Mouse (Mus musculus) olfactory bulb, adult 2 months (tissue): Measurements from ENCODE around the gene Wdhd1. TPM values are rescaled to one million over a fixed set of nuclear protein-coding genes. Genes with fewer than 3 reads are reported as not detected.

ENCODE experiments used
- H3K27ac ChIP-seq: fragments of 200-500 bp; 2 replicates; pipeline ENCODE4 v1.5.1; 2012; ENCODE audit warnings: low read depth, low read length; ENCODE audit not compliant: insufficient read depth
- H3K4me1 ChIP-seq: fragments of 200-500 bp; 2 replicates; pipeline ENCODE4 v1.6.1; 2012; ENCODE audit warnings: low read length; ENCODE audit not compliant: control insufficient read depth, insufficient read depth
- H3K4me3 ChIP-seq: fragments of 200-500 bp; 2 replicates; pipeline ENCODE4 v1.5.1; 2012; ENCODE audit warnings: mild to moderate bottlenecking, low read depth, low read length, moderate library complexity; ENCODE audit not compliant: insufficient read depth
- CTCF ChIP-seq: fragments of 200-500 bp; IDR thresholded peaks from 2 replicates; pipeline ENCODE4 v1.5.1; 2012; ENCODE audit warnings: low read depth, mild to moderate bottlenecking, low read length, moderate library complexity; ENCODE audit not compliant: insufficient read depth
- POLR2A ChIP-seq: fragments of 200-500 bp; IDR thresholded peaks from 2 replicates; pipeline ENCODE4 v1.6.1; 2012; ENCODE audit warnings: mild to moderate bottlenecking, low read depth, low read length, moderate library complexity; ENCODE audit not compliant: insufficient read depth
- WGBS: fragments of 180-500 bp; shearing (Covaris S2); methylation state at CpG from one replicate; pipeline ENCODE4 v1.1.7; 2018; 5-methylcytosine and 5-hydroxymethylcytosine counted together
- polyA plus RNA-seq: library from polyadenylated mRNA; stranded (reverse); fragments of >200 nt; gene quantifications from 2 replicates; pipeline ENCODE4 v1.2.4, GENCODE M21; 2012; ENCODE audit warnings: low replicate concordance; ENCODE audit not compliant: missing spikeins, insufficient read depth, insufficient read length

Wdhd1 gene
- polyA plus RNA-seq, 1 experiment: not detected

DNA sequence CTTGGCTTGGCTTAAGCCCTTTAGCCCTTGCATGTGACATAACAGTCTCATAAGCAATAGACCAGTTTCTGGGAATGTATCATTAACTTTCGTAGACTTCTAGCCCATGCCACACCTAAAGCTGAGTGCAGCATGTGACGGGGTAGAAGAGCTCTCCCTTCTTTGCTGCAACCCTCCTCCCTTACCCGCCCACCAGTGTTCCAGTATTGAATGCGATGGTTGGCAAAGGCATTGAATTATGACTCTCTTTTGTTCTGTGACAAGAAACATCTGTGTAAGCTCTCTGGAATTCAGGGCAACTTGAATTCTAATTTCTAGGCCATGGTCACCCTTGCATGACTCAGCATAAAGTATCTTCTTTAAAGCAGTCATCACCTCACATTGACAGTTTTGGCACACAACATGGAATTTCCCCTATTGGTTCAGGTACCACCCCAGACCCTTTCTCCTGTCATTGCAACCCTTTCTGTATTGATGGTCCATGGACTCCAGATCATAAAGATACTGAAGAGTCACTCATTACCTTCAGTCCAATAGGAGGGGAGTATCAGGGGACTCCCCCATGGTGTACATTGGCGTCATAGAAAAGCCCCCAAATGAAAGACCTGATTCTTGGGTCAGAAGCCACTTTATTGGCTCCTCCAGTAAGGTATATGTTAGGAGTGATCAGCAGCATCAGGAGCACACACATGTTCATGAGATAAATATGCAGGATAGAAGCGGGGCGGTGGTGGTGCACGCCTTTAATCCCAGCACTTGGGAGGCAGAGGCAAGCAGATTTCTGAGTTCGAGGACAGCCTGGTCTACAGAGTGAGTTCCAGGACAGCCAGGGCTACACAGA lies 57.7 kb downstream of the Wdhd1 start:
- no peak for TF ChIP-seq POLR2A
- TF ChIP-seq CTCF: no peak
- WGBS: 88% methylated on average over 9 of the region's 9 CpGs
- Histone ChIP-seq H3K4me1 (no peaks in the 10 kb centered on the region), H3K27ac (no peak overlapping the region), H3K4me3 (no peak overlapping the region)

DNA sequence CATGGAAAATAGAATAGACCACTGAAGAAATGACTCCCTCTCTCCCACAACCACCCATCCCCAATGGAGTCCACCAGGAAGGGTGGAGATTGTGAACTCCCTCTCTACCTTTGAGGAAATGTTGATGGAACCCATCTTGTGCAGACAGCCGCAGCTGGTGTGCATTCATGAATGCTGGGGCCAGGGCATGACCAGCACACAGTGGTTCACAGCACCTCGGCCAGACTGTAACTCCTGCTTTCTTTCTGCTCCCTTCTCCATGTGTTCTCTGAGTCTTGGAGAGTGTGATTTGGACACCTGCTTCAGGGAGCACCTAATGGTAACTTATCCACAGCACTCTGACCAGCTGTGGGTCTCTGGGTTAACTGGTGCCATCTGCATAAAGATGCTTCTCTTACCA lies 60.1 kb downstream of the Wdhd1 start:
- TF ChIP-seq POLR2A: no peak
- TF ChIP-seq CTCF: no peak
- Histone ChIP-seq H3K27ac (no peak overlapping the region), H3K4me3 (no peak overlapping the region), H3K4me1 (no peaks in the 10 kb centered on the region)
- WGBS: 86% methylated on average over 2 of the region's 2 CpGs

DNA sequence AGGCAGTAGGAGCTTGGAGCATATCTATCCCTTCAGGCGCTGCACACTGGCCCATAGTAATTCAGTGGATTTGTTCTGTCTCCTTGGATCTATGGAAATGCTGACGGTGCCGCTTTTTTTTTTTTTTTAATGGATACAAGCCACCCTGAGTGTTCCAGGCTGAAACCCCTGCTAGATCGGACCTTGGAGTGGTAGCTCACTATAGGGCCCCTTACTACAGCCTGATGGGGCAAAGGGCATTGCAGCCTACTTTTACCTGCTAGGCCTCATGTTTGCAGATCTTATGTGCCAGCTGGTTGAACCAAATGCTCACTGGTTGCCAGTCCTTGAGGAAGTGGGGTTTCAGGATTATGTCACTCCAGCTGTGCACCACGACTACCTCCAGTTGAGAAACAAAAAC lies 62.3 kb downstream of the Wdhd1 start:
- Histone ChIP-seq H3K4me3 (no peak overlapping the region), H3K27ac (no peak overlapping the region), H3K4me1 (no peaks in the 10 kb centered on the region)
- TF ChIP-seq CTCF (no peak), POLR2A (no peak)
- WGBS: 81% methylated on average over 5 of the region's 5 CpGs

DNA sequence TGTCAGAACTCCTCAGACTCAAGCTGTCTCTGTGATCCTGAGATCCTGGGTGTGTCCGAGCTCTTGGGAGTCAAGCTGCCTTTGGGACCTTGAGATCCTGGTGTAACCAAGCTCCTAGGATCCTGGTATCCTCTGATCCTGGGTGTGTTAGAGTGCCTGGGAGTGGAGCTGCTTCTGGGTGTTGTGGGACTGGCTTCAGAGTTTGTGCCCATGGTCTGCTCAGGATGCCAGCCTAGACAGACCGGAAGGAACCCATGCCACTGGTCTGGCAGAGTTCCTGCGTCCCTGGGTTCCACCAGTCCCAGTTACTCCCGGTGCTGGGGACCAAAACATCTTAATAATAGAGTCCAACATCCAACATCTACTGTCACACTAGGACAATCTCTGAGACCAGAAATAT lies 63.4 kb downstream of the Wdhd1 start:
- WGBS: 83% methylated on average over 4 of the region's 4 CpGs
- no peaks in the 10 kb centered on the region for H3K4me1 ChIP-seq
- TF ChIP-seq POLR2A: no peak
- no peak for TF ChIP-seq CTCF
- no peak overlapping the region for H3K4me3 ChIP-seq
- no peak overlapping the region for H3K27ac ChIP-seq

DNA sequence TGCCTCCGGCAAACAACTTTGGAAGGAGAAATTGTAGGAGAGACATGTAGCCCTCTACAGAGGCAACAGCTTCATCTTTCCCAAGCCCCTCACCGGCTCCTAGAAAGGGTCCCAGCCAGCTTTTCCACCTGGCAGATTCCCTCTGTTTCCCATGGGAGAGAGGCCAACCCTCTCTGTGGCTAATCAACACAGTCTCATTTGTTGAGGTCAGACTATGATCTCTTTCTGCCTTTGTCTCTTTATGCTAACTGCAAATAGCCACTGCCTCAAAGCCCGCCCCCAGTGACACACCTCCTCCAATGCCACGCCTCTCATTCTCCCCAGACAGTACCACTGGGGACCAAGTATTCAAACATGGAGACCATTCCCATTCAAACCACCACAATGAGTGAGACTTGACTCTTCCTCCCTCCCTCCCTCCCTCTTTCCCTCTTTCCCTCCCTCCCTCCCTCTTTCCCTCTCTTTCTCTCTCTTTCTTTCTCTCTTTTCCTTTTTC lies 66.9 kb downstream of the Wdhd1 start:
- Histone ChIP-seq H3K4me3 (no peak overlapping the region), H3K27ac (no peak overlapping the region), H3K4me1 (no peaks in the 10 kb centered on the region)
- whole genome bisulfite sequencing: 73% methylated on average over 4 of the region's 4 CpGs
- no peak for TF ChIP-seq POLR2A
- no peak for TF ChIP-seq CTCF

DNA sequence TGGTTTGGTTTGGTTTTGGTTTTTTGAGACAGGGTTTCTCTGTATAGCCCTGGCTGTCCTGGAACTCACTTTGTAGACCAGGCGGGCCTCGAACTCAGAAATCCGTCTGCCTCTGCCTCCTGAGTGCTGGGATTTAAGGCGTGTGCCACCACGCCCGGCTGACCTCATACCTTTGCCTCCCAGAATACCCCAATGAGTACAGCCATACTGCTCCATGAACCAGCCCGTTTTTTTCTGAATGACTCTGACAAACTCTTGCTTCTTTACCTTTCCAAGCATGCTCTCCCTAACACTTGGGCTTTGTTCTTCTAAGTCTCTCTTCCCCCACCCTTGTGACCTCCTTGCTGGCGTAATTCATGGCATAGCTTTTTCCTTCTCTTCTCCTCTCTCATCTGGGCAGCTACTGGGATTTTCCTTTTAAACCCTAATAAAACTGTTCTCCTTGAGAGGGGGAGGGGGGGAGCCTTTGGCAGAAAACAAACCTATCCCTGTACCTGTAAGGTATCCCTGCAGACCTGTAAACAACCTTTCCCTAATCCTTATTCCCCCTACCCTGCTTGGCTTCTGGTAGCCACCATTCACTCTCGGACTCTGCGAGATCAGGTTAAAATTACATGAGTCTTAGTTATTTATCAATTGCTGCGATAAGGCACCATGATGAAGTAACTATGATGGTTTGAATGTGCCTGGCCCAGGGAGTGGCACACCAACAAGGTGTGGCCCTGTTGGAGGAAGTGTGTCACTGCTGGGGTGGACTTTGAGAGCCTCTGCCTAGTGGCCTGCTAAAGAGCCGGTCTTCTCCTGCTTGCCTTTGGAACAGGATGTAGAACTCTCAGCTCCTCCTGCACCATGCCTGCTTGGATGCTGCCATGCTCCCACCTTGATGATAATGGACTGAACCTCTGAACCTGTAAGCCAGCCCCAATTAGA lies 67.8 kb downstream of the Wdhd1 start:
- TF ChIP-seq POLR2A (no peak), CTCF (no peak)
- H3K4me1 ChIP-seq: no peaks in the 10 kb centered on the region
- WGBS: 93% methylated on average over 12 of the region's 12 CpGs
- H3K4me3 ChIP-seq: no peak overlapping the region
- no peak overlapping the region for H3K27ac ChIP-seq

DNA sequence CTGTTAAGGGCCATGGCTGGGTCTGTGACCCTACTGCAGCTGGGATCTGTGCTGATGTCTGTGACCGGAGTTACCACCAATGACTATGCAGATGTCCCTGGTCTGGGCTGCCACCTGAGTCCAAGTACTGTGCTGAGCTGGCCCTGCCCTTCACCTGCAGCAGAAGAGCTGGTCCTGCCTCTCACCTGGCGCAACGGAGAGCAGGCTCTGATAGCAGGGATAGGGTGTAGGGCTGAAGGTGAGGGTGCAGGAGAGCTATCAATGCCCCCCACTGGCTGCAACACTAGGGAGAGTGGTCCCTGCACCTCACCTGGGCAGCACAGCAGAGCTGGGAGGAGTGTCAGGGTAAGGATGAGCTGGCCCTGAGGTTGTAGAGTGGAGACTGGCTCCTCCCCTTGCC lies 70.1 kb downstream of the Wdhd1 start:
- TF ChIP-seq POLR2A: no peak
- WGBS: 95% methylated on average over 3 of the region's 3 CpGs
- Histone ChIP-seq H3K4me1 (no peaks in the 10 kb centered on the region), H3K27ac (no peak overlapping the region), H3K4me3 (no peak overlapping the region)

DNA sequence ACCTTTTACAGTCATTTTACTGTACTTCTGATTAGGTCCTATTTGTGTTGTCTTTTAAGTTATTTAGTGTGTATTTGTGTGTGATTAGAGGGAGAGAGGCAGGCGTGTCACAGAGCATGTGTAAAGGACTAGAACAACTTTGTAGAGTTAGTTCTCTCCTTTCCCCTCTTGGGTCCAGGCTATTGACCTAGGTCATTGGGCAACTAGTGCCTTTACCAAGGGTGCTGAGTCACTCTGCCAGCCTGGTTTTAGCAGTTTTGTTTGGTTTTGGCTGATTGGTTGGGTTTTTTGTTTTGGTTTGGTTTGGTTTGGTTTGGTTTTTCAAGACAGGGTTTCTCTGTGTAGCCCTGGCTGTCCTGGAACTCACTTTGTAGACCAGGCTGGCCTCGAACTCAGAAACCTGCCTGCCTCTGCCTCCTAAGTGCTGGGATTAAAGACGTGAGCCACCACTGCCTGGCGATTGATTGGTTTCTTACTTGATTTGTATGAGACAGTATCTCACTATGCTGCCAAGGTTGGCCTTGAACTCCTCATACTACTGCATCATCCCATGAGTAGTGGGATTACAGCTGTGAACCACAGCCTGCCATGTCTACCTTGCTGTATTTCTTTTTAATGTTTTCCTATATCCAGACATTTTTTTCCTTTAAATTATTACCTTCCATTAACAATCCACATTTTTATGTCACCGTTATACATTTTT lies 71.2 kb downstream of the Wdhd1 start:
- no peak overlapping the region for H3K4me3 ChIP-seq
- no peak for TF ChIP-seq CTCF
- TF ChIP-seq POLR2A: no peak
- H3K4me1 ChIP-seq: no peaks in the 10 kb centered on the region
- WGBS: 92% methylated on average over 5 of the region's 5 CpGs
- no peak overlapping the region for H3K27ac ChIP-seq

DNA sequence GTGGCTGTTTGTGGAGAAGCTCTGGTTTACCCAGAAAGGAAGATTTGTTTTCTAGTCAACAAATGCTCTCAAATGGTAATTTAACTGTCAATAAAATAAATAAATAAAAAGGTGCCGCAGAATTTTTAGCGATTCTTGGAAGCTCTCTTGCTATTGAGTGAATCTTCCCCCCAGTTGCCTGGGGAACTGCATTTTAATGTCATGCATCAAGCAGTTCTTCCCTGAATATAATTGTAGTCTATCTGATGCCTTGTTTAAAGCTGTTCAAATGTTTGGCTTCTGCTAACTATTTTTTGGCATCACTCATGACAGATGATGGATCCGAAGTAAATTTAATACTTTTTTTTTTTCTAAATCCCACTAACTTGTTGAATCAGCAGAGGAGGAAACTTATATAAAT lies 79.3 kb downstream of the Wdhd1 start:
- TF ChIP-seq CTCF: no peak
- no peak for TF ChIP-seq POLR2A
- Histone ChIP-seq H3K4me1 (no peaks in the 10 kb centered on the region), H3K4me3 (no peak overlapping the region), H3K27ac (no peak overlapping the region)
- WGBS: 33% methylated on average over 3 of the region's 3 CpGs
